Mouse (Mus musculus) thymus, adult 18-20 months (tissue): Measurements from ENCODE around the gene Cep19.
"Not testable (repeated sequence)": the region's sequence is repeated elsewhere in the genome, so short reads cannot be mapped to it uniquely, and the experiment has no call there.

Experiments used
- DNase-seq, 2 experiments: peaks; one replicate each; pipeline ENCODE4 v3.0.0; 2022; ENCODE audit warnings: mixed read lengths in 2 of 2

Cep19 gene

GRCm38 (mm10) chr16:32099638-32100150, at the start of gene Cep19, which contains the start of gene Pigx:
Gene Cep19 (plus strand): TSS chr16:32099800.
Gene Pigx (minus strand): TSS chr16:32099740.
- DNase-seq = peak; percentile 77 to 87

GRCm38 (mm10) chr16:32058817-32059216, 40.8 kb upstream of the Cep19 start:
- no peak for DNase-seq

GRCm38 (mm10) chr16:32059840-32060523, 39.6 kb upstream of the Cep19 start:
- DNase-seq = peak in 1 of 2 experiments; percentile 9

DNA sequence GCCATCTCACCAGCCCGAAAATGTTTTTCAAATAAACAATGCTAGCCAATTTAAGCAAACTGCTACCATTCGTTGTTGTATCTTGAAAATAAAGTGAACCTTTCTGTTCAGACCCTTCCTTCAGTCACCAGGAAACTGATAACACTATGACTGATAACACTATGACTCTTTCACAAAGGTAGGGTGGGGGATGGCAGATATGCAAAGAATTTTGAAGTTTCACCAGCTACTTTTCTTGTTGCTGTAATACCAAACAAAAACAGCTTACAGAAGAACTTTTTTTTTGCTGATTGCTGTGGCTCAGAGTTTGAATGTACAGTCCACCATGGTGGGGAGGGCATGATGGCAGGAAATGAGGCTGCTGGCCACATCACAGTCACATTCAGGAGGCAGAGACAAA, 37.4 kb upstream of the Cep19 start:
- DNase-seq = no peak

- DNase-seq = no peak
These were observed 35.7 kb upstream of the Cep19 start for GRCm38 (mm10) chr16:32063900-32064299.

GRCm38 (mm10) chr16:32066899-32067298, 32.7 kb upstream of the Cep19 start:
- no peak for DNase-seq

- DNase-seq = no peak
These were observed 31.0 kb upstream of the Cep19 start for GRCm38 (mm10) chr16:32068389-32069300.

DNA sequence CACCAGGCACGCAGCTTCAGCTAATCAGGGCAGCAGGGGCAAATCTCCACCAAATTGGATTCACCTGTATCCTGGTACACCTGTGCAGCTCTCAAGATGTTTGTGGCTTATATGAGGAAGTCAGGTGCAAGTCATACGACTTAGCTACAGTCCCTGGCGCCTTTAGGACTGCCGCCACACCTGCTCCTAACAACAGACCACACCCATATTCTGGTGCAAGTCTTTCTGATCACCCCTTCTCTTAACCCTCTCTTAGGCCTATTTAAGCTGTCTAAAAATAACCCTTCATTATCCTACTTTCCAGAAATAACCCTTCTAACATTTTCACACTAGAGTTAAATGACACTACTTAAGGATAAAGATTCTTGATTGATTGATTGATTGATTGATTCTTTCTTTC, 29.5 kb upstream of the Cep19 start:
- not testable (repeated sequence) for DNase-seq

DNA sequence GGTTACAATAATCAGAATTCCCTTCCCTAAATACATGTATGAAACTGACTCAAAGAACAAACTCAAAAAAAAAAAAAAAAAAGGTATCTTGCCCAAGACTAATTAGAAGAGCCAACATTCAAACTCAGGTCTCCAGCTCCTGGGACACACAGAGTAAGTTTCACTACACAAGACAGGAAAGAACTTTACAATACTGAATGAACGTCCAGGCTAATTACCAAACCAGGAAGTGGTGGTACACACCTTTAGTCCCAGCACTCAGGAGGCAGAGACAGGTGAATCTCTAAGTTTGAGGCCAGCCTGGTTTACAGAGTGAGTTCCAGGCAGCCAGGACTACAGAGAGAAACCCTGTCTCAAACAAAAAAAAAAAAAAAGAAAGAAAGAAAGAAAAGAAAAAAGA, 23.8 kb upstream of the Cep19 start:
- no peak for DNase-seq

DNA sequence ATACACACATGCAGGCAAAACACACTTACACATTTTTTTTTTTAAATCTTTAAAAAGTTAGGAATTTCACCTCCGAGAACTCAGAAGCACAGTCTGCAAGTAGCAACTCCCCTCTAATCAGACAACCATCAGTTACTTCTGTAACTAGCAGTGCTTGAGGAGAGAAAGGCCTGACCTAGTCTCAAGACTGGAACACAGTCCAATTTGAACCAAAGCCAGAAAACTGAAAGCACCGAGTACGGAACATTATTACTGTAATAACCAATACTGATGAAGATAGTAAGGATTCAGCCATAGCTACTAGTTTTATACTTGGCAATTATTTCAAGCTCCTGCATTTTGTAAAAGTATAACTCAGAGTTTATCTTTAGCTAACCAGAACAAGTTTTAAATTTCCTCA, 23.2 kb upstream of the Cep19 start:
- no peak for DNase-seq

DNA sequence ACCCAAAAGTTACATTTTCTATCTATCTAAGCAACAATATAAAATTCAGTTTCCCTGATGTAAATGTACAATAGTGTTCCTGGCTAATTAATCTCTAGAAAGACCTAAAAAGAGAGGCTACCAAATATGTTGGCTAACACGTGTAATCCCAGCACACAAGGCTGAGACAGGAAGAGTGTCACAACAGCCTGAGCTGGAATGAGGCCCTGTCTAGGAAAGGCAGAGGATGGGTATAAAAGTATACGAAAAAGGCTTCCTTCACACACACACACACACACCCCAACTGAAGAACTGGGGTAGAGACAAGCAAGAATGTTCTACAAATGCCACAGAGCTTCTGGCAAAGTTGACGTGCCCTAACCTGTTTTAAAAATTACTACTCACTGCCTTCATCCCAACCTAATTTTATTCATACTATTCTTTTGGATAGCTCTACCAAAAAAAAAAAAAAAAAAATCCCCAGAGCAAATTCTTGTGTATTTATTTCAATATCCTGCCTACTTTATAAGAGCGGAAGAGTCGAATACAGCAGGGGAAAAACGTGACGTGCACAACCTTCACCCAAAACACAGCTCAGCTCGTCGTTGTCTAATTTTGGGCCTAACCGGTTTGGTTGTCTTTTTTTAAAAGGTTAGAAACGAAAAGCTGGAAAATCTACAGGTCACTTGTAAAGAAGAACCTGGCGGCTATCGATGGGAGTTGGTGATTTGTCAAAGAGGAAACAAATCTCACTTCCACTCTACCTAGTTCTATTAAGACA, 21.8 kb upstream of the Cep19 start:
- no peak for DNase-seq

GRCm38 (mm10) chr16:32078408-32078990, 21.1 kb upstream of the Cep19 start:
- DNase-seq = peak in 1 of 2 experiments; percentile 31

DNA sequence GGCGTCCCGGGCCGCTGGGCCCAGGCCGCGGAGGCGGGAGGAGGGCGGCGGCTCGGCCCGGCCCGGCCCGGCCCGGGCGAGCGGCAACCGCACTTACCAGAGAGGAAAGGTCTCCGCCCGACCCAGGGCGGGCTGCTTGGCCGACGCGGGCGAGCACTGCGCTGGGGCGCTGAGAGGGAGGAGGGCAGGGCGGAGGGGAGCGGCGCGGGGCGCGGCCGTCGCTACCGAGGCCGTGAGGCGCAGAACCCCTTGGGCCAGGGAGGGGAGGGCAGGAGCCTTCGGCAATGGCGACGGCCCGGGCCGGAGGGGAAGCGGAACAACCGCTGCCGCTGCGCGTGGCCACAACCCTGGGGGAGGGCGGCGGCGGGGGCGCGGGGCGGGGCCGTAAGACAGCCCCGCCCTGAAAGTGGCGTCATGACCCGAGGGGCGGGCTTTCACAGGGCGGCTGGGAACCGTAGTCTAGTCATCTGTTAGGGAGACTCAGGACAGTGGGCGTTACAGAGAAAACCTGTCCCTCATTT, 20.5 kb upstream of the Cep19 start, which contains the start of gene Pak2:
Pak2 (minus strand) TSS at position 352 of the 521 bp plus-strand sequence.
- DNase-seq = peak; percentile 76 to 78

GRCm38 (mm10) chr16:32087629-32088443, 11.8 kb upstream of the Cep19 start:
- DNase-seq = peak; percentile 41 to 63

GRCm38 (mm10) chr16:32091466-32091865, 8.1 kb upstream of the Cep19 start:
- no peak for DNase-seq

GRCm38 (mm10) chr16:32097757-32098156, 1.8 kb upstream of the Cep19 start:
- not testable (repeated sequence) for DNase-seq

DNA sequence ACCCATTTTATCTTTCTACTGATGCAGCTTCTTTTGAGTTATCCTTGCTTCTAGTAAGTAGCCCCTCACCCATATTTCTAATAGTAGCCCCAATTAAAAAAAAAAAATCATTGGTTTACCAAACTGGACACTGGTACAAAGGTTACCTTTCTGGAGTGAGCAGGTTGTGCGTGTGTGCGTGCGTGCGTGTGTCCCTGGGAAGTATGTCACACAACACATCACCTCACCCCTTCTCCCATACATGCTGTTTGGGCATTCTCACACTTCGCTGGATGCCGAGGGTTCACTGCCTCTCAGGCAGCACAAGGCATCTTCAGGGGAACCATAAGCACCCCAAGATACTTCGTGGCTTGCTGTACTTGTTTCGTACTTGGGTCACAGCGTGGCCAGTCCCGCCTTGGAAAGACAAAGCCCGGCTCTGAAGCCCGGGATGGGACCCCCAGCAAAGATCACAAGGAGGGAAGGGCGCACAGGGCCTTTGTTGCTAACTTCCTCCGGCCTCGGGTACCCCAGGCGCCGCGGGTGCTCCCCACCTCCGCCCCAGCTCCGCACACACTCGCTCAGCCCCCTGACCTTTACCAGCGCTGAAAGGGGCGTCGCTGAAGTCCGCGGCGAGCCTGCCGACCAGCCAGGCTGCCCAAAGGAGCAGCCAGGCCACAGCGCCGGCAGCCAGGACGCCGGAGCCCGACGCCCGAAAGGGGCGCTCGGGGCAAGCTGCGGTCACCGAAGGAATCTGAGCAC, 533 bp upstream of the Cep19 start:
- no peak for DNase-seq

DNA sequence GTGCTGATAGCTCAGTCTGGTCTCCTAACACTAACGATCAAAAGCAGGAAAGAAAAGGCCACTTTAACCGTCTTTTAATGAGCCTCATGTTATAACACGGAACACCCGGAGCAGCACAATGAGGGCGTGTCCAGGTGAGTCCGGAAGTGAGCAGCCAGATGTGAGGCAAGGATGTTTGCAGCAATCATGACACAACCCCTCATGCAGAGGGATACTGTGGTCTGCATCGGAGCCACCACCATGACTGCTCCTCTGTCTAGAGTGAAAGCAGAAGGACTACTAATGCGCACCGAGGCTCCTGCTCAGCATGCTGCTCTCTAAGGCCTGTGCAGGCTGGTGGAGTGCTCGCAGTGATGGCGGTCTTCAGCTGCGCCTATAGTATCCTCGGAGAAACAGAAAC, 2.7 kb downstream of the Cep19 start:
- no peak for DNase-seq

- no peak for DNase-seq
These were observed 6.1 kb downstream of the Cep19 start for GRCm38 (mm10) chr16:32105698-32106097.

GRCm38 (mm10) chr16:32107342-32108045, 7.9 kb downstream of the Cep19 start:
- DNase-seq = peak; percentile 52 to 78
